Mouse (Mus musculus): Measurements from ENCODE around the gene Mrpl21.

The Mrpl21 gene

DNA sequence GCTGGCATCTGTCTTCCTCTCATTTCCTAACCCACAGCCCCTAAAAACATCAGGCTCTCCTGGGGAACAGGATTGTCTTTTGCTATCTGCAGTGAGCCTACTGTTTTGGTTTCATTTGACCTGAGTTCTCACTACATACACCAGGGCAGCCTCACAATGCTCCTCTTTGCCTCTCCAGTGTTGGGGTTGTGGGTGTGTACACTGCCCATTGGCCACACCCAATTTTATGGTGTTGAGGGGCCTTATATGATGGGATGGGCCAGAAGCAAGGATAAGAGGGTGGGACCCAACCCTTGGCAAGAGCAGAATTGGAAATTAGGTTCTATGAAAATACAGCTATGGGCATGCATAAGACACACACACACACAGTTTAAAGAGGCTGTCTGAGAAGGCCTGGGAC, 14.3 kb downstream of the Mrpl21 start:
- DNase-seq (ENCODE audit: inconsistent ontology term) = no peak

GRCm38 (mm10) chr19:3297775-3298174, 15.1 kb downstream of the Mrpl21 start:
- DNase-seq (ENCODE audit: inconsistent ontology term) = no peak

DNA sequence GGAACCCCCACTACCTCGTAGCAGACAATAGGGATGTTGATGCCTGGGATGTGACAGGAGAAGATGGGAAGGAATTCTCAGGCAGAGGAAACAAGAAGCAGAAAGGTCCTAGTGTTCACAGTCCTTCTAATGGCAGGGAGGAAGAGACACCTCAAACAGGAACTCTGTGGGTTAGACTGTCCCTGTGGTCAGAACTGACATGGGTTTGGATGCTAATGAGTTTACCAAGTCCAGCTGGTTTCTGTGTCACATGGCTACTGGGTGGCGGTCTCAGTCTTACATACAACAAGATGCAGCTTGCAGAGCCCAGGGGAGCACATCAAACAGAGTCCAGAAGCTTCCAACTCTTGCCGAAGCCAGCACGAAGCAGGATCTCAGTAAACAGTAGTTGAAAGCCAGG, 21.3 kb downstream of the Mrpl21 start:
- no peak for DNase-seq (ENCODE audit: inconsistent ontology term)

DNA sequence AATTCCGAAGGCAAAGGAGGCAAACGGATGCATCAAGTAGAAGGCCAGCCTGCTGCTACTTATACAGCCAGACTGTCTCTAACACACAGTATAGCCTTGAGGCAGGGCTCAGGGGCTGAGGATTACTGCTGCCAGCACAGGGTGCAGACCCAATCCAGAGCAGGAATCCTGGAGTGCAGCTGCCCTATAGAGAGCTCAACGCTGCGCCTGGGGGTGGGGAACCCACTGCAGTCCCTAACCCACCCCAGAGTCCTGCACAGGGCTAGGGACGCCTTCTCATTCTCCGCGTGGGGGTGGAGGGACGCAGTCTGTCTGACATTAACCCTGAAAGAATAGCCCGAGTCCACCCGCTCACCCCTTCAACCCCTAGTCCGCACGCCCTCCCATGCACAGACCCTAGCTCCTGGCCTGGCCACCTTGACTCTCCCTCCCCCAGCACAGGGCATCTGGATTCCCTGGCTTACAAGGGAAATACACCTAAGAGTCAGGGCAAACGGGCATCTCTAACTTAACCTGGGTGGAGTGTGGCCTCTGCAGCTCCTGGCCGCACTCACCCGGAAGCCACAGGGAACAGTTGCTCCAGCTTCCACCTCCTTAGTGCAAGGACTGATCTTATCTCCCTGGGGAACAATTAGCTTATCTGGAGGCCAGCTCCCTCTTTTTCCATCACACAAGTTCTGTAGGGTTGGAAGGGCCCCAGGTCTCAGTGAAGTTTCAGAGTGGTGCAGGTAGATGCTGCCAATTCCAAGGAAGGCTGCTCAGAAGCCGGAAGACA, 24.7 kb downstream of the Mrpl21 start:
- DNase-seq (ENCODE audit: inconsistent ontology term) = no peak

- DNase-seq (ENCODE audit: inconsistent ontology term) = no peak
Measured at GRCm38 (mm10) chr19:3319341-3319740, 36.6 kb downstream of the Mrpl21 start.

DNA sequence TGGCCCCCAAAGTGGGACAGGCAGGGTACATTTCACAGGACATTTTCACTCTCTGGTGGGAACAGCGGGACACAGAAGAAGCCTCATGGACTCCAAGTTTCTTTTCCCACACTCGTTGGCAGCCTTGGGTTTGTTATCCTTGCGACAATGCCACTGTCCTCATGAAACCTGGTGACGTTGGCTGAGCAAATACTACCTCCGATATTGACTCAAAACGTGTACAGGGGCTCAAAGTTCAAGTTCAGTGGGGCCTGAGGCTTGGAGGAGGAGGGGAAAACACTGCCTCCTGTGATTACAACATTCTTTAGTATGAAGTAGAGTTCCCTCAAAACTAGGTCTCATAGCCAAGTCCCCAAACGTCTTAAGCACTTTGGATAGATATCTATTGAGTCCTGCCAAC, 37.4 kb downstream of the Mrpl21 start:
- DNase-seq (ENCODE audit: inconsistent ontology term) = no peak

GRCm38 (mm10) chr19:3320801-3321200, 38.1 kb downstream of the Mrpl21 start:
- no peak for DNase-seq (ENCODE audit: inconsistent ontology term)

GRCm38 (mm10) chr19:3321617-3322016, 38.9 kb downstream of the Mrpl21 start:
- peak; percentile 44 for DNase-seq (ENCODE audit: inconsistent ontology term)

GRCm38 (mm10) chr19:3322261-3322969, 39.7 kb downstream of the Mrpl21 start, which contains the start of gene Cpt1a:
TSS of gene Cpt1a (plus strand) at chr19:3322334.
- peak; percentile 87 for DNase-seq (ENCODE audit: inconsistent ontology term)

- DNase-seq (ENCODE audit: inconsistent ontology term) = peak; percentile 92
Measured at GRCm38 (mm10) chr19:3323201-3323621, 40.5 kb downstream of the Mrpl21 start.

DNA sequence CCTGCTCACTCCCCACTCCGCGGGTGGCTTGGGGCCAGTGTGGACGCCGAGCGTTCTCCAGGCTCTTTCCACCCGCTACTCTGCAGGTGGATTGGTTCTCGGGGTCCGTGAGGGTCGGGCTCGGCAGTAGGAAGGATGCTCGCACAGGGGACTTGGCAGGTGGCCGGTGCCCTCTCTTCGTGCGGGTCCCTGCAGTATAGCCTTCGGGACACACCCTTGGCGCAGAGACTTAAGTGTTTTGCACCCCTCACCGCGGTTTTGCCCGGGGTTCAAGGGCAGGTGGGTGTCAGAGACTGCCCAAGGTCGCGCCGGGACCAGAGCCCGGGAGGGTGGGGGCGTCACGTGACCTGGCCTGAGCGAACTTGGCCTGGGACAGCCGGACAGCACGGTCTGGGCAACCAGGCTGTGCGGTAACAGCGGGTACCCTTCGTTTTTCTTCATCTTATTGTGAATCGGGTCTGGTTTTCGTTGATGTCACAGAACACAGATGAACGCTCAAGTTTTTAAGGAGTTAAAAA, 41.1 kb downstream of the Mrpl21 start:
- DNase-seq (ENCODE audit: inconsistent ontology term) = peak; percentile 68

DNA sequence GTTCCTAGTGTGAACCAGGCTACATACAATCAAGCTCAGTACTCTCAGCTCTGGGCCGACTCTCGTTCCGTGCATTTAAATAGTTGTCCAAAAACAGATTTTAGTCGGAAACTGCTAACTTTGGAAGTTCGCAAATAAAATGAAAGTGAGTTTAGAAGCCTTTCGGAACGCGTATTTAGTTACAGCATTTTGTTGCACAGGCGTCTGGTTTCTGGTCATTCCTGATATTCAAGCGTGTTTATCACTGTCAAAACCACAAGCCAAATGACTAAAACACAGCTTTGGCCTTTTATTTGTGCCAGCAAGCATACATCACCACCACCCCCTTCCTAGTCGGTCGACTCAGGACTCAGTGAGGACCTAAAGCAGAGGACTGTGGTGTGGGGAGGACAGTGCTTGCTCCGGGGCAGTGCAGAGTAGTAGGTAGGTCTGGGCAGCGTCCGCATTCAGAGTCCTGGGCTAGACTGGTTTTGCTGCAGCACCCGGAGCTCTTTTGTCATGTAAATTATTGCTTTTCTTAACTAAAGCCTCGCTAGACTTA, 41.6 kb downstream of the Mrpl21 start:
- peak; percentile 62 for DNase-seq (ENCODE audit: inconsistent ontology term)

- peak; percentile 97 for DNase-seq (ENCODE audit: inconsistent ontology term)
Measured at GRCm38 (mm10) chr19:3324931-3325711, 42.4 kb downstream of the Mrpl21 start.

- no peak for DNase-seq (ENCODE audit: inconsistent ontology term)
Measured at GRCm38 (mm10) chr19:3325771-3326478, 43.2 kb downstream of the Mrpl21 start.

DNA sequence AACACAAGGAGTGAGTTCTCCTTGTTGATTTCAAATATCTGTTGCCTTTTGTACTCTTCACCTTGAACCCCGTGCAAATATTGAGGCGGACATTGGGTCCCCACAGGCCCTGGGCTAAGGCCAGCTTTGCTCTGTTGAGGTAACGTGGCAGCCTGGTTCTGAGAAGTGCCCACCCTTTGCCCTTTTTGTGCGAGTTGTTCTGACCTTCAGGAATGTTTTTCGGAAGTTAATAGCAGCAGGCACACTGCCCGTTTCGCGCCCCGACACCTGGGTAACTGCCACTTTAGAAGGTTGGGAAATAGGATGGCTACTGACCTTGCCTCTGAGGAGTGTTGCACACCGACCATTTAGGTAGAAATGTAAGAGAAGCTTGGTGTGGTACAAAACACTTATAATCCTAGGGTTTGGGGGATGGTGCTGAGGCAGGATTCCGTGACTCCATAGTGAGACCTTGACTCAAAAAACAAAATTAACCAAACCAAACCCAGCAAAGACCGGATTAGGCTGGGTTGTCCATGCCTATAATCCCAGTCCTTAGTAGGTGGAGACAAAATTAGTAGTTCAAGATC, 43.9 kb downstream of the Mrpl21 start:
- no peak for DNase-seq (ENCODE audit: inconsistent ontology term)

GRCm38 (mm10) chr19:3333247-3333646, 50.5 kb downstream of the Mrpl21 start:
- DNase-seq (ENCODE audit: inconsistent ontology term) = peak; percentile 92

DNA sequence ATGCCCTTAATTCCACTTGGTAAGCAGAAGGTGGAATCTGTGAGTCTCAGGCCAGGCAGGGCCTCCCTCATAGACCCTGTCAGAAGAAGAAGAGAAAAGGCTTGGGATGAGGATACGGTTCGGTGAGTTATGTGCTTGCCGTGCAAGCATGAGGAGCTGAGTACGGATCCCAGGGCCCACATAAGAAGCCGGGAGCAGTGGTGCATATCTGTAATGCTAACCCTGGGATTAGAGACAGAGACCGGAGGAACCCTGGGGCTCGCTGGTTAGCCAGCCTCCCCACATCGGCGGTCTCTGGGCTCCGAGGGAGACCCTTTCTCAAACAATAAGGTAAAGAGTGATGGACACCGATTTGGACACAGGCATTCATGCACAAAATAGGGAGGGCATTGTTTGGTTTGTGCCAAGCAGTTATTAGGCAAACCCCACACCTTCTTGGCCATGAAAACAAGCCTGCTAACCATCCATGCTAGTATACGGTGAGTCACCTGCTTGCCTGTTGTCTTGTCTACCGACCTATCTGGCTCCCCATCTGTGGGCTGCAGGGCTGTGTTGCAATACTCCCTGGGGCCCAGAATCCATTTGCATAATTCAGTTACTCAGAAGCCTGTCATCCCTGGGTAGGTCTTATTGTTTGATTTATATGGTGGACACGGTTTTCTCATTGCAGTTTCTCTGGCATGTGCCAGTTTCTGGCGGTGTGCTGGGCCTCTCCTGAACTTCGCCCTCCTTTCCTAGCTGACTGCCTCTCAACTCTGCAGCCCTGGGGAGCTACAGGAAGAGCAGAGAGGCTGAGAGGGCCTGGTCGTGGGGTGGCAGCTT, 51.2 kb downstream of the Mrpl21 start:
- DNase-seq (ENCODE audit: inconsistent ontology term) = peak; percentile 92

DNA sequence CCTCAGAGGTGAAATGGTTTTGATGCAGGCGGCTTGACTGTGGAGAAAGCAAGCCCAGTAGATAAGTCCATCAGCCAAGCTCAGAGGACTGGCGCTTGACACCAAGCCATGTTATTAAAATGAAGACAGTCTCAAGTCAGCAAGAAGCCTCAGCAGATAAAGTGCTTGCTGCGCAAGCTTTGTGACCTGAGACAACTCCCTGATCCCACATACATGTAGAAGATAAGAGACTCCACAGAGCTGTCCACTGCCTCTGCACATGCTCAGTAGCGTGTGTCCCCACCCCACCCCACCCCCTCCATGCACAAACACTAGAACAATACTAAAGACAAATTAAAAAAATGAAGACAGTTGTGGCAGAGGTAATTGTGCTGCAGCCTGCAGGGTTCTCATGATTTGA, 51.8 kb downstream of the Mrpl21 start:
- no peak for DNase-seq (ENCODE audit: inconsistent ontology term)

- DNase-seq (ENCODE audit: inconsistent ontology term) = no peak
Measured at GRCm38 (mm10) chr19:3335917-3336316, 53.2 kb downstream of the Mrpl21 start.

All from Muller cell, postnatal 12 days (primary cell).